Mouse (Mus musculus) right cerebral cortex, postnatal 4 days (tissue): ENCODE measurements at regions not wholly inside any gene's neighbourhood (a gene's known extent, or its start where the extent isn't known, plus 50 kb on each side); places are given as distances from the start of the nearest gene placed in this dataset.

Experiments used
- DNase-seq: peaks from one replicate; pipeline ENCODE4 v3.0.0-alpha.2; 2022

- no peak for DNase-seq
Measured at GRCm38 (mm10) chr4:9132356-9132755, 893.5 kb upstream of the Car8 start.

DNA sequence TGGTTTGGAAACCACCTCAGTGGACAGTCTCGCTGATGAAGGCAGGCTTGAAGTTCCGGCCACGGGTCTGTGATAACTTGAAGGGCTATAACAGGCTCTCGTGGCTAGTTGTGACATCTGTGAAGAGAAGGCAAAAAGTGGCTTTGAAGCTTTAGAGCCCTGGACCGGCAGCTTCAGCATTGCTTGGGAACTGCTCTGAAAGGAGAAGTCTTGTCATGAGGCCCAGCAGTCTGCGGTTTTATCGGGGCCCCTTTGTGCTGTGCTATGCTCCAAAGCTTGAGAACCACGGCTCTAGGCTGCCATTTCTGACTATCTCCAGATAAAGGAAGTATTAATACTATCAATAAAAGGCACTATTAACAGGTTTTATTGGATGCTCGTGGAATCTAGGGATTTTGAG, 892.8 kb upstream of the Car8 start:
- no peak for DNase-seq

- peak; percentile 34 for DNase-seq
Measured at GRCm38 (mm10) chr4:9125236-9125963, 886.6 kb upstream of the Car8 start.

DNA sequence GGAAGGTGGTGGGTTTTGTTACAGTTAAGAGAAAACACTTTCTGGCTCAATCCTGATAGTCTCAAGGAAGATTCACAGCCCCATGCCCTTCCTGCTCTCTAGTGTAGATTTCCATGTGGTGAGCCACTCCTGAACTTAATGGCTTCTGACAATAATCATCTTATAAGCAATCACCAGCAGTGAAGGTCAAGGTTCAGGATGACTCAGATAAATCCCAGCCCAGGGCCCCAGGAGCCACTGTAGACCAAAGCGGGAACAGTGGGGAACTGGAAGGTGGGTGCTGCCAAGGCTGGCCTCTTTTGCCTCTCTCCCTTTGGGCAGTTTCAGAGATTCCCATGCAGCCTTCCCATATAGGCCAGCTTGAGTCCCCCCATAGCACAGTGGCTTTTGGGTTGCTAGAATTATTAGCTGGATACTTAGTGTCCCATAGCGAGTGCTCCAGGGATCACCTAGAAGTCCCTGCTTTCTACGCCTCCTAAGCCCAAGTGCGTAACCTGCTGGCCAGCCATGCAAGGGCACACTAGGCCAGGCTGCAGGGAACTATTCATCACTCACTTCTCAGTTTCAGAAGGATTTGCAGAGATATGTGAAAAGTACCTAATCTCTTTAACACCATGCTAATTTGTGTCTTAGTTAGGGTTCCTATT, 885.9 kb upstream of the Car8 start:
- no peak for DNase-seq

- DNase-seq = no peak
Measured at GRCm38 (mm10) chr4:9124109-9124508, 885.3 kb upstream of the Car8 start.

DNA sequence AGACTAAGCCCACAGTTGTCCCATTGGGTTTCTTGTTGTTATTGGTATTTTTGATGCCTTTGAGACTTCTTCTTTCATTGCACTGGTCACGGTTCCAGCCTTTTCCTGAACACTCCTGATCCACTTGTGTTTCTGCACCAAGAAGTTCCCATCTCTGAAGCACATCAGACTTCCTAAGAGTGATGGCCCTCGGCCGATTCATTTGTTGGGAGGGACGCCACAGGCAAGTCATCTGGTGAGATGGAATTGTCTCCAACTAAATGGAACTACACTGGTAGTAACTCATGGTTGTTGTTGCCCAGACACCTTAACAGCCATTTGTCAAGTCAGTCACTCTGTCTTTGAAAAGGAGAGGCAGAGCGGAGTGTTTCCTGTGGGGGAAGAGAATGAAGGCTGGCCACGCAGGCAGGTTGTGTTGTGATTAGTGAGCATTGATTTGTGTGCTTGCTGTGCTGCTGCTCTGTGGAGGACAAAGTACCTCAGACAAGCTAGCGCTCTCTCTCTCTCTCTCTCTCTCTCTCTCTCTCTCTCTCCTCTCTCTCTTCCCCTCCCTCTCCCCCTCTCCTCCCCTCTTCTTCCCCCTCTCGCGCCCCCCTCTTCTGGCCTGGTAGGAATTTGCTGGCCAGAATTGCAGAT, 884.7 kb upstream of the Car8 start:
- no peak for DNase-seq

GRCm38 (mm10) chr4:9122639-9123286, 883.9 kb upstream of the Car8 start:
- no peak for DNase-seq

DNA sequence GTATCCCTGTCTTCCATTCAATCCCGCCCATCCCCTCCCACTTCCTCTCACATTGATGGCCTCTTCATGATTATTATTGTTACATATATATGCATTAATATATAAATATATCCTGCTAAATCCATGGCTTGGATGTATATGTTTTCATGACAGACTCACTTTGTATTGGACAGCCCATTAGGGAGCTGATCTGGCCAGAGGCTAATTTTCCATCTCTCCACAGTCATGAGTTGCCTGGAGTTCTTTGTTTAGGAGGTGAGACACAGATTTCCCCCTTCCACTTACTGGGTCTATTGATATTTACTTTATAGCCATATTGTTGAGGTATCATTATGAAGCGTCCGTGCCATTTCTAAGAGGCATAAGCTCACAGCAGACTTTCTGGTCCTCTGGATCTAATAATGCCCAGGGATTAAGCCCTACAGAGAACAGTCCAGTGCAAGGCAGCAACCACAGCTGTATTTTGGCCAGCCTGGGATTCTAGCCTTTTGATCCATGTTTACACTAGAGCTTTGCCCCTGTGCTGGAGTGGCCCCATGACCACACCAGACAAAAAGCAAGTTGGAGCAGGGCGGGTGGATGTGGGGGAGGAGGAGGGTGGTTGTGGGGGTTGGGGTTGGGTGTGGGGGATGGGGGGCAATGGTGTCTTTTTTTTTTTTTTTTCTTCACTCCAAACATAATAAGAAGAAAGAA, 878.3 kb upstream of the Car8 start:
- DNase-seq = no peak

- DNase-seq = no peak
Measured at GRCm38 (mm10) chr4:9115874-9116273, 877.0 kb upstream of the Car8 start.

DNA sequence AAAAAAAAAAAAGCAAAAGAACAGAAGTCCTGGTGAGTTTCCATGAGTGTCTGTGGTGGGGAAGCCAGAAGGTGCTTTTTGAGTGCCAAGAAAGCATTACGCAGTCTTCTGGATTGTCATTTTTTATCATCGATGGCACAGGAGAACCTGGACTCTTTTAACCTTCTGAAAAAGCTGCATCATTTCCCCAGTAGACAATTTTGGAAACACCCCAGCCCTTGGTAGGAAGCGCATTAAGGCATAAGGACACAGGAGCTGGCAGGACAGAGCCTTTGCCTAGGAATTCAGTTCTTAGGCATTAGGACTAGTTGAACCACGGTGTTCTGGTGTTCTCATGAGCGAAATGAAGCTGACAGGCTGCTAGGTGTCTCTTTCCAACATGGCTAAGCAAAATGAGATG, 875.1 kb upstream of the Car8 start:
- no peak for DNase-seq

DNA sequence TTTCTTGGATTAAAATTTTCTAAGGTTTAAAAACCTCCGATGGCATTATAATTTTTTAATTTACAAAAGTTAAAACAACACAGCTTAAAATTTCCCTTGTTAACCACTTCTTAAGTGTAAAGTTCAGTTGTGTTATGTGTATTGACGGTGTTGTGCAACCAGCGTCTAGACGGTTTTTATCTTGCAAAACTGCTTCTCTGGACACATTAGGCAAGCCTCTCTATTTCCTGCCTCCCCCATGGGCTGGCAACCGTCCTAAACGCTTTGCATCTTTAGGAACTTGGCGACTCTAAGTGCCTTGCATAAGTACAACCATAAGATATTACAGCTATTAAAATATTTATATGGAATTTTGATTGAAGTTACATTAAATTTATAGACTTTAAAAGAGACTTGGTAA, 871.5 kb upstream of the Car8 start:
- DNase-seq = no peak

DNA sequence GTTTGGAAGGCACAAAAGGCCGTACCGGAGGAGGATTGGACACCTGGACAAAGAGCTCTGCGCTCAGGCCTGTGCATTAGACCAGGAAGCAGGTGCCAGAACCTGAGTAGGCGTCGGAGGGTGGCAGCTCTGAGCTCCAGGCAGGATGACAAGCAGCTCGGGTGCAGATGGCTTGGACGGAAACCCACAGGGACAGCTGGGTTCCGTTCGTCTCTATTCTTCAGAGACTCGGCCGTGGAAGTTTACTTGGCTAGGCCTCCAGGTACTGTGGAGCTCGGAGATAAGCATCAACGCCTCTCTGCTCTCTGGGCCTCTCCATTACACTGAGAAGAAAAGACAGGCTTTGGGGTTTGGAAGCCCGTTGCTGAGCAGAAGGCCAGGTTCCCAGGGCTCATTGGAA, 868.5 kb upstream of the Car8 start:
- DNase-seq = peak; percentile 24

DNA sequence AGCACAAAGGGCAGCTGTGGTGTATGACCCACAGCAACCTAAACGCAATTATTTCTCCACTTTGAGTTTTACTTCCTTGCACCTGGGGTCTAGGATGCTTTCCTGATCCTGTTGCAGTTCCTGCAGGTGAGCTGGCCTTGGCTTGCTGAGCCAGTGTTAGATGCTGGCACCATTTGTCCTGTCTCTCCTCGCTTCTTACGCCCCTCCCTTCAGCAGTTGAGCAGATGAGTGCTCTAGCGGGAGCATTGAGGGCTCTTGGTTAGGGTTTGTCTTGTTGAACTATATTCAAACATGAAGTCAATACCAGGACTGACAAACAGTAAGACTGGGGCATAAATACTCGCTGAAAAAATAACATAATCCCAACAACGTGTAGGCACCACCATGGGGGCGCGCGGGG, 867.9 kb upstream of the Car8 start:
- DNase-seq = no peak

GRCm38 (mm10) chr4:9104657-9105056, 865.8 kb upstream of the Car8 start:
- no peak for DNase-seq

GRCm38 (mm10) chr4:9103958-9104357, 865.1 kb upstream of the Car8 start:
- no peak for DNase-seq

DNA sequence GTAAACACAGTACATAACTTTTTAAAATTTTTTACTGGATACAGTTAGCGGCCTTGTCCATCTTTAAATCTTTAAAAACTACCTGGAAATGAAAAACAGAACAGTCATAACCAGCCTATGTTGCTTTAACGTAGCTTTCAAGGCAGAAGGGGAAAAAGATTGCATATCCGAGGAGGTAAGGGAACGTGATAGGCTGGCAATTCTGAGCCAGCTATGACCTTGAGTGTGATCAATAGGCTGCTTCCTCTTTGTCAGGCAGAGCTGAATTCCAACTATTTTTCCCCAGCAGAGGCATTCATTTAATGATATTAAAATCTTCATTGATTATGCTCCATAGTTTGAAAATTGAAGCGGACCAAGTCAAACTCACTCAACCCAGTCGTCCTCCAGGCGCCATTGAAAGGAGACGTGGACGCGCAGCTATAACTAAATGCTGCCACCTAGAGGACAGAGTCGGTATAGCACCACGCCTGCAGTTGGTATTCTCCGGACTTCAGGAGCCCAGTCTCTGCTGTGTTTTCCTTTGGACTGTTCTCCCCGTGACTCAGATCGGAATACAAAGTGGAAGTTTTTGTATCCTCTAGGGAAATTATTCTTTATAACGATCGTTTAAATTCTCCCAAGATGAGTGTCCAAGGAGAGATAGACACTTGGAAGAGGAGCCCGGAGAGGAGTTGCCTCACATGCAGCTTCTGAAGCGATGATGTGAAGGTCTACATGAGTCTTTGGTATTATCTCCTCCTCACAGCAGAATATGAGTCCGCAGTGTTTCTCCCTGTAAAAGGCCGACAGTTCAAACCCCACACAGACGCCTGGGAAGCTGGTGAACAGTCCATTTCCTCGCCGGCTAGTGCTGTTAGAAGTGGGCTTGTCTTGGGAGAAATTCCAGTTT, 858.2 kb upstream of the Car8 start:
- peak; percentile 98 for DNase-seq

- no peak for DNase-seq
Measured at GRCm38 (mm10) chr4:9096274-9096673, 857.4 kb upstream of the Car8 start.

GRCm38 (mm10) chr4:9095646-9096045, 856.8 kb upstream of the Car8 start:
- DNase-seq = no peak

DNA sequence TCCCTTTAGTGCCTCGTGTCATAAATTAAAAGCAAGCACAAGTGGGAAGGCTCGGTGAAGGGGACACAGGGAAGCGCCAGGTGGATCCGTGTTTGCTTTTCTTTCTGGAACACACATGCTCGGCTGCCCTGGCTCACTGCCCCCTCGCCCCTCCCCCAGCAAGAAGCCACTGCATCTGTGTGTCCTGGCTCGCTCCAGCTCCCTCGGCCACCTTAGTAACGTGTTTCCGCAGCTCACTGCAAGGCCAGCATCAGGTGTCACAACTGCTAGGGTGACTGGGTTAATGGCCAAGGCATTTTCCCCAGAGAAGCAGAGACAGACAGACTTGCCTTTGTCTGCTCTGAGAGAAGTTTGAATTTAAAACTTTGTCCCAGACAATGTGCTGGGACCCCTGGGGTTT, 855.7 kb upstream of the Car8 start:
- peak; percentile 30 for DNase-seq

DNA sequence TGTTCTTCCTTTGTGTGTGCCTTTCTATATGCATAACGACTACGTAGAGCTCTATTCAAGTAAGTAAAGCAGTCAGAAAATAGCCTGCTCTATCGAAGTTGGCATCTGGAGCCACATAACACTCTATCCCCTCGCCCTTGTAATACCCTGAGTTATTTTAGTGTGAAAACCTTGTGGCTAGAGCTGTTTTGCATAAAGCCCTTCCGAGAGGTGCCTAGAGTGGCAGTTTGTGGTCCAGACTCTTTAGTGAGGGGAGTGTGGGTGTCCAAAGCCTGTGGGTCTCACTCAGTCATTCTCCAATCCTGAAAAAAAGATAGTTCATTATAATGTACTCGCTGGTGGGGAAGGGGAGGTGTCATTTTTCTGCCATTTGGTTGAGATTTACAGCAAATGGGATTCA, 855.2 kb upstream of the Car8 start:
- DNase-seq = no peak

DNA sequence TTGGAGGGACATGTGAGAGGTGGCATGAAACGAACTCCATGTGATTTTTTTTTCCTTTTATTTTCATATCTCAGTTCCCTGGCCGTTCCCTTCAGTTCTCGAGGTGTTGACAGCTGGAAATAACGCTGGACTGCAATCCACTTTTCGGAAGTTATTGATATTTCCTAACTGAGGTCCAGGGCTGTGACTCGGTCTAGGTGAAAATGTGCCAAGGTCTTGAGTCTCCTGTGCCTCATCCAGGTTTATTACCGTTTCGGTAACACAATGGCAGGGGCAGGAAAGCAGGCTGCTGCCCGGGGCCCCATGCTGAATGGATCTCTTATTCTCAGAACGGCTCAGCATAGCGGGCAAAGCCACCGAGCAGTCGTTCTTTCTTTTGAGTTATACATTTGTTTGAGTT, 844.7 kb upstream of the Car8 start:
- no peak for DNase-seq
